Mouse (Mus musculus) heart, postnatal 10 days (tissue): ENCODE results near the gene Fnbp1l. TPM values are rescaled to one million over a fixed set of nuclear protein-coding genes. Genes with fewer than 3 reads are reported as not detected.

Experiments
- DNase-seq, 2 experiments: peaks; one replicate each; pipeline ENCODE4 v3.0.0; 2021
- intact Hi-C: fragments of 180-260 bp; cut with DNase I; formaldehyde crosslinking; loops from one replicate; pipeline ENCODE4 v1.15.1; 2025
- total RNA-seq, 2 experiments: library from RNA; stranded (reverse); gene quantifications; 2 replicates each; pipeline ENCODE4 v1.2.3; 2021

Fnbp1l gene
- total RNA-seq, 2 experiments from 2014 or later = 49.0 to 52.7 TPM

DNA sequence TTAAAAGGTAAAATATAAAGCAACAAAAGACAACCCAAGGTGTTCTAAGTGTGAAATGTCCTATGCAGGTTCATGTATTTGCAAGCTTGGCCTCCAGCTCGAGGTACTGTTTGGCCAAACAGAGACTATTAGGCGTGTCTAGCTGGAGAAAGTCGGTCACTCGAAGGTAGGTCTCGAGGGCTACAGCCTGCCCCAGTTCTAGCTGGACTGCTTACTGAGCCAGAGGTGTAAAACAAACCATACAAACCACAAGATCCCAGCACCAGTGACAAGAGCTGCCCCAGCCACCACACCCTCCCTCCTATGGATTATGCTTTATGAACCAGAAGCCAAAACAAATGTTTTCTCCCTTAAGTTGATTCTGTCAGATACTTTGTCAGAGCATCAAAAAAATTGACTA, 7.8 kb downstream of the Fnbp1l start:
- intact Hi-C loops = no loop called here
- DNase-seq = no peak

DNA sequence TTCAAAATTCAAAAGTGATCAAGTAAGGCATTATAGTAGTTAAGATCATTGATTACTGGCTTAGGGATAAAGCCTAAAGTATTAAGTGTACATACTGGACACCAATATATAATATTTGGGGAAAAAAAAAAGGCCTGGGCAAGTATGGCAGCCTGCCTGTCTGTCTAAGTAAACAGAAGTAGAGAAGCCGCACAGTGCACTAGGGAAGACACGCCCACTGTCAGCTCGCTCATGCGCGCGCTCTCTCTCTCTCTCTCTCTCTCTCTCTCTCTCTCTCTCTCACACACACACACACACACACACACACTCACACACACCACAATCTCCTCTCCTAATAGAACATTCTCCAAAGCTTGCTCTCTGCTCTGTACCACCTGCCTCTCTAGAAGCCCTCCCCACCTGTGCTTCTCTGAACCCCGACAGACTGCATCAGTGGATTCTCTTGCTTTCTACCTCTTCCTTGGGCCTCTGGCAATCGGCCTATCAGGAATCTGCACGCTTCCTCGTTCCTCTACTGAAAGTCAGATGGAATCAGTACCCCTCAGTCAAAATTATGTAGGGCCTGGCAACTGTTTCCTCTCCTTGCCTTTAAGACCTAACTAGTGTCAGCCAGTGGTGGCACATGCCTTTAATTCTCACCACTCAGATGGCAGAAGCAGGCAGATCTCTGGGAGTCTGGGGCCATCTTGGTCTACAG, 13.3 kb downstream of the Fnbp1l start:
- intact Hi-C loops = no loop called here
- DNase-seq = no peak

DNA sequence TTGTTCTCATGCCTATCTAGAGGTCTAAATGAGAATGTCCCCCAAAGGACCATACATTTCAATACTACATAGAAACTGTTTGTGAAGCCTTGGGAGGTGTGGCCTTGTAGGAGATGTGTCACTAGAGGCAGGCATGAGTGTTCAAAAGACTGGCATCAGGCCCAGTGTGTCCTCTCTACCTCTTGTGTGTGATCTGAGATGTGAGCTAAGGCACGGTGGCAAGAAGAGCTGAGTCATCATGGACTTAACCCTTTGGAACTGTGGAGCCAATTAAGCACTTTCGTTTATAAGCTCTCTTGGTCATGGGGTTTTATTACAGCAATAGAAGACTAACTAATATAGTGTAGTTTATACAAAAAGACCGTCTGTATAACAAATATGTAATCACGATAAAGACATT, 16.3 kb downstream of the Fnbp1l start:
- intact Hi-C loops = no loop called here
- DNase-seq = no peak

DNA sequence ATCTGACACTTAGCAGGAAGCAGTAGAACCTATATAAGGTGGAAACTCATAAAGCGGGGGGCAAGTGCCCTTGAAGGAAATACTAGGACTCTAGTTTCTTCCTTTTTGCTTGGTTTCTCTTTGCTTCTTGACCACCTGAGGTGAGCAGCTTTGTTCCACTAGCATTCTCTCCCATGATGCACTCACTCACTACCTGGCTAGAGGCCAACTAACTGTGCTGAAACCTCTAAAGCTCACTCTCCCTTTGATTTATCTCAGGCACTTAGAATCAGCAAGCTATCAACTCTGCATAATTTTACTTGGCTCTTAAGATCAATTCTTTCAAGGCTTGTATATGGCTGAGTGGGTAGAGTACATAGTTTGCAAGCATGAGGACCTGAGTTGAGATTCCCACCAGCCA, 17.1 kb downstream of the Fnbp1l start:
- intact Hi-C loops = no loop called here
- DNase-seq = no peak

DNA sequence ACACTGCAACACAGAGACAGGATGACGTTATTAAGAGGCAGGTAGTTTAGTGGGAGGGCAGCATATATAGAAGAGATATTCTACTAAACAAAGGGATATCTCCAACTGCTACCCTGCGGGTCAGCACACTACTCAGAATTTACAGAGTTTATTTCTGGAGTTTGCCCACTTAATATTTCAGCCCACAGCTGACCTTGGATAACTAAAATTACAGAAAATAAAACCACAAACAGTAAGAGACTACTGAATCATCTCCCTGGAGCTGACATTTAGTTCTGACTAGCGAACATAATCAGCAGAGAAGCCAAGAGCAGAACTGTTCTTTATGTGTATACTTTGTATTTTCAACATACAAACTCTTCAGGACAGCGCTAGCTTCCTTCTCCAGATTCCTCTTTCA, 20.2 kb downstream of the Fnbp1l start:
- intact Hi-C loops = no loop called here

DNA sequence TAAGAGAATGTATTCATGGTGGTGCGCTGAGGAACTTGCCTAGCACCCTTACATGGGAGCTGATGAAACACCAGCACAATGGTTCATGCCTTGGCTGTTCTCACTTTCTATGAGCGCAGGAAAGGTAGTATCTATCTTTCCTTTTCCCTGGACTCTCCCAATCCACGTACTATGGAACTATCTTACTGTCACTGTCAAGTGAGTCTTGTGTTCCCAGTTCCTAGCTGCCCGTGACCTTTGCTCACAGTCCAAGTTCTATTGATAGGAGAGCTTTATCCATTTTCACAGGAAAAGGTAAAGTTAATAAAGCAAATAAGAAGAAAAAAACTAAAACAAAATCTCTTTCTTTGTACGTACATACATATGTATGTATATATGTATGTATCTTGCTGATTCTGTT, 28.7 kb downstream of the Fnbp1l start:
- no peak for DNase-seq
- intact Hi-C loops = no loop called here

More for the DNA sequence above, 20.2 kb downstream of the Fnbp1l start:
- DNase-seq = no peak

DNA sequence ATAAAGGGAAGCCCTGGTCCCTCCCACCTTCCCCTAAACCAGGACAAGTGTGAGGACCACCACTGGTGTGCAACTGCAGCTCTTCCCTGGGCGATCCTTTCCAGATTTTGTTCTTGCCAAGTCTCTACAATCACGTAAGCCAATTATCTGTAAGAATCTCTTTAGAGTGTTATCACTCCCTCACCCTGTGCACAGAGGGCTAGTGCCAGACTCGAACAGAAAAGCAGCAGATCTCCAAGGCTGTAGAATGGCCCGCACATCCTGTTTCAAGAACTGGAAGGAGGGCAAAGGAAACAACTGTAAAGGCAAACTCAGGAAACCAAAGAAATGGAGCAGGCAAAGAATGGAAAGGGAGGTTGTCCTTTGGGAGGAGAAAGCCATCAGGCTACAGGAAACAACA, 29.2 kb downstream of the Fnbp1l start:
- DNase-seq = peak in 1 of 2 experiments; percentile 6
- intact Hi-C loops = no loop called here

DNA sequence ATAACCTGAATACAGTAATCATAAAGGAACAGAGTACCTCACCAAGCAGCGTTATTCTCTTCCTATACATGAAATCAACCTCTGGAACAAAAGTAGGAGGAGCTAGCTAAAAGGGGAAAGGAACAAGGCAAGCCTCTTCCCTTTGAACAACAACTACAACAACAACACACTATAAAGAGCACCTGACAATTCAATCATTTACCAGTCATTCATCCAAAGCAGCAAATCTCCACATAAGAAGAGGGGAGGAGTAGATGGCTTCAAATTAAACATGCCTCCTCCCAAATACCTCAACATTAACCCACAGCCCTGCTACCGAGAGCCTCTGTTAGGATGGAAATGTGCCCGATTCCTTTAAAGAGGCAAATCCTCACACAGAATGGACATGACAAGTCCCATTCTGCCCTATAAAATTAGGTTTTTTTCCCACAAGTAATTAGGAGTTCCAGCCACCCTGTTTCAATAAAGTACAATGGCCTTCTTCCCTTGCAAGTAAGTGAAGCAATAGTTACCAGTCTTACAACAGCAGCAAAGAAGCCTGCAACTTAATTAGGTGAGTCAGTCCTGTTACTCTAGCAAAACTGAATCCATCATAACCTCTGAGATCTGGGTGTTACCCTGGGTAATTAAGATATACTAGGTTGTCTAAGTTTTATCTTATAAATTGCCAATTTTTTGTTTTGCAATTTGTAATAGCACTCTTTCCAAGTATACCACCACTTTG, 32.4 kb downstream of the Fnbp1l start:
- intact Hi-C loops = no loop called here
- DNase-seq = no peak

DNA sequence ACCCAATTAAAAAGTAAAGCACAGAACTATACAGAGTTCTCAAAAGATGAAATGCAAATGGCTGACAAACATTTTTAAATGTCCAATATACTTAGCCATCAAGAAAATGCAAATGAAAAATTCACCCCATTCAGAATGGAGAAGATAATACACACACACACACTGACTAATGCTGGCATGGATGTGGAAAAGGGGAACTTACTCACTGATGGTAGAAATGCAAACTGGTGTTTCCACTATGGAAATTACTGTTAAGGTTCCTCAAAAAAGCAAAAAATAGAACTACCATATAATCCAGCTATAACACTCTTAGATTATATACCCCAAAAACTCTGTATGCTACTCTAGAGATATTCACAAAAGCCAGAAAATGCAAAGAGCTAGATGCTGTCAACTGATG, 42.2 kb downstream of the Fnbp1l start:
- intact Hi-C loops = no loop called here
- no peak for DNase-seq

DNA sequence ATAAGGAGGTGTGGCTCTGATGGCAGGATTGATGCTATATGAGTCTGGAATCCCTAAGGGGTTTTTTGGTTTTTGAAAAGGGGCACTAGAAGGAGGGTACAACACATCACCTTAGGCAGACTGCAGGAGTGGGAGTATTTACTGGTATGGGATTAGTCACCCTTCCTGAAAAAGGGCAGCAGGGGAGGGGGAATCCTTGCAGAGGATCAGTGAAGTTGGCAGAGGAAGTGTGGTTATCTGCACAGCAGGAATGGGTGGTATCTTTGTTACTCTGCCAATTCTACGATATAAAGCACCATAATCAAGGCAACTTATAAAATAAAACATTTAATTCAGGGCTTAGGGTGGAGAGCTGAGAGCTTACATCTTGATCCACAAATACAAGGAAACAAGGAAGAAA, 44.6 kb downstream of the Fnbp1l start:
- no peak for DNase-seq
- intact Hi-C loops = no loop called here

DNA sequence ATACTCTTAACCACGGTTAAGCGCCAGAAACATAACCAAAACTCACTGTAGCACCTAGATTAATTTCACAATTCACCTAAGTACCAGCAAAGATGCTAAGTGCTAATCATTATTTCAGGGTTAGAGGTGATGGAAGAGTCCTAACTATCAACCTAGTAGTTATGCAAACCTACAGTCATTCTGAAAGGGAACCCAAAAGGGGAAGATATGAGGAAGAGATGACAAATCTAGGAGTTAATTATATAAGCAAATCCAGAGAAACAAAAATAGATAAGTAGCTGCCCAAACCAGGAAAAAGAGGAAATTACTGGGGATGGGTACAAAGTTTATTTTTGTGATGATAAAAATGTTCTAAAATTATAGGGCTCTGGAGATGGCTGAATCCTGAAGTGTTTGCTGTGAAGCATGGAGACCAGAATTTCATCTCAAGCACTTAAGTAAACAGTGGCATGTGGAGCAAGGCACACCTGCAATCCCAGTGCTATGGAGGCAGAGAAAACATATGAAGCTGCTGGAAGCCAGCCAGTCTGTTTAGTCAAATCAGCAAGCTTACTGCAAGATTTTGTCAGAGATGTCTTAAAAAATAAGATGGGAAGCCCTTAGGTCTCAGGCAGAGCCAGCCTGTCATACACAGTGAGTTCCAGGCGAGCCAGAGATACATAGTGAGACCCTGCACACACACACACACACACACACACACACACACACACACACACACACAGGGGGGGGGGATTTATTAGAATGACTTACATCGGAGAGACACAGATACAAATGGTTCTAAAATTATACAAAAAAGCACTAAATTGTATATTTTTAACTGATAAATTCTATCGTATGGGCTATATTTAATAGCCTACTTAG, 45.9 kb downstream of the Fnbp1l start:
- no peak for DNase-seq
- intact Hi-C loops = no loop called here

DNA sequence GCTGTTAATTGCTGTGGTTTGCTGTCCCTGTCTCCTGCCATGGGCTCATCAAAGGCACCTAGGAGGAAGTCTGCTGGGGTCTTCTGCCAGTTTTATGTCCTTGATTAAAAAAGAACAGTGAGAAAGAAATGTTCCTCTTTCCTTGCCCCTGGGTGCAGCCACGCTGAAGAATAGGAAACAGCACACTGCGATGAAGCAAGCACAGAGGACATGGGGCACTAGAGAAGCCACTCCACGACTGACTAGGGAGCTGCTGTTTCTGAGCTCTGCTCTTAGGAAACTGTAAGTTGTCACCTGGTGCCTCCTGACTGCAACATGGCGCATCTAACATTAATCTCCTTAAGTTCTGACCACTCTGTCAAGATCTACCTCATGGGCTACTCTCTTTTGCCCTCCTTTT, 53.0 kb downstream of the Fnbp1l start:
- DNase-seq = no peak

DNA sequence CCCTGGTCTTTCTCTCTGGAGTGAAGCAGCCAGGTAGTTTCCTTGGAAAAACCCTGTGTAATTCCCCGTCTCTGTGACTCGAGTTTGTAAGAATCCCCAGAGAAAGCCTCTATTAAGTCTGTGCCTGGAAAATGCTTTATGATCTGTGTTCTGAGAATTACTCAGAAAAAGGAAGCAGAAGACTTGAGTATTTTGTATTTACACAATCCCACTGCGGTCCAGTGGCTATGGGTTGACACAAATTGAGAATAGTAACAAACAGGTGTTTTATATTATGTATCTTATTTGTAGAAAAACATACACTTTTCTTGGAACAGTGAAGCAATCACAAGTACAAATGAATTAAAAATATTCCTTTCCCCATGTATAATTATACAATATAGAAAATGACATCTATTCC, 53.4 kb downstream of the Fnbp1l start:
- intact Hi-C loops = no loop called here
- DNase-seq = no peak

More for the DNA sequence above, 53.0 kb downstream of the Fnbp1l start:
- intact Hi-C loops = no loop called here

DNA sequence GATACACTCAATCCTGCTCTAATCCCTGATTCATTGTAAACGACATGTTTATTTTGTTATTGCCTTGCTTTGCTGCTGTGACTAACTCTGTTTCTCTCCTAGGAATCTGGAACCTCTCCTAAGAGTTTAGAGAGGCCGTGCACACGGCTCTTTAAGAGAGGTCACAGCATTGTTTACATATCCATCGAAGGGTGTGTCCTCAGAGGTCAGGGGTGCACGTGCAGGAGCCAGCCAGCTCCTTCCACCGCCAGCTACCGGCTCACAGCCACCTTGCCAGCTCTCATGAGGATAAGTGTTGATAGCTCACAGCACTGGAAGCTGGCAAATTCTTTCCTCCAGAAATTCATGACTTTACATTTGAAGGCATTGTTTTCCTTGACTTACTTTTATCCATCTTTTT, 54.2 kb downstream of the Fnbp1l start:
- peak; percentile 25 to 30 for DNase-seq
- intact Hi-C loops = no loop called here

DNA sequence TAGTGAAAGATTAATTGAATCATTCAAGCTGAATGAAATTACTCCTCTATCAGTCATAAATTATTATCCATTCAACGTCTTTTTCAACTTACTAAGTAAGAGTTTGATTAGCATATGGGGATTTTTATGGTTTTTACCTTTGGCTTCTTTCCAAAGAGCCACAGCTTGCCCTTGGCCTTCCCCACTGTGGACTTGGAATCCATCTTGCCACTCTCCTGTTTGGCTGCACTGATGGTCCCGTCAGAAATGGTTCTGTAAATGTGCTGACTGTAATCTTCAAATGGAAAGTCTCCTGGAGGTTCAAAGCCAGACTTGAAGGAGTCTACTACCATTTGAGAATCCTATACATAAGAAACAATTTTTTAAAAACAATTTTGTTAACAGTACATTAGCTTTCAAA, 61.7 kb downstream of the Fnbp1l start:
- DNase-seq = no peak
- intact Hi-C loops = loop anchor here (5.0 kb wide), 1 partner anchor 80 kb away; no protein-coding TSS in a partner anchor

DNA sequence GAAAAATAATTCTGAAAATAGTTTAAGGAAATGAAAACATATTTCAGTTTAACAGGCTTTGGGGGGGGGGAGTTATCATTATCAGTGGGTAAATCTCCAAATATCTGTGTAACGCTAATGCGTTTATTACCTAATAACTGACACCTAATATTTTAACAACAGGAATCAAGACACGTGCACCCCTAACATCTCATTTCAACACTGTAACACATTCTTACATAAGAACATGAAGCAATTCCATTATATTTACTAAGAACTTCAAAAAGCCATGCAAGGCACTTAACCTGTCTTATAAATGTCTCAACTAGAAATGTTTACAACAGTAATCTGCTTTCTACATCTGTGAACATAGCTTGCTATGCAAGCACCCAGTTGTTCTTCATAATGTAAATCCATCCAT, 68.3 kb downstream of the Fnbp1l start:
- intact Hi-C loops = no loop called here
- DNase-seq = no peak

DNA sequence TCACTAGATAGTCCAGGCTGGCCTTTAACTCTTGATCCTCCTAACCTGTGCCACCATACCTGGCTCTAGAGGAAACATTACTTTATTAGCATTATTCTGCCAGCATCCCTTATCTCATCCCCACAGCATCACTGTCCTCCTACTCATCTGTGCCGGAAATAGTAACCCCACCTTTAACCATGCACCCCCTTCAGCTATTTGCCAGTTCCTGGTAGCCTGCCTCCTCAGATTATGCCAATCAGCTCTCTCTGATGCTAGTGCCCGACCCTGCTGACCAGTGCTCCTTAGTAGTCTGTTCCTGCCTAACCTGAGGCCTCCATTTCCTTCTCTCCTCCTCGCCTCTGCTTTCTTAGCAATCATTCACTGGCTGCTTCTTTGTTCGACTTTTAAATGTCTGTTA, 72.0 kb downstream of the Fnbp1l start:
- intact Hi-C loops = no loop called here
- DNase-seq = no peak

DNA sequence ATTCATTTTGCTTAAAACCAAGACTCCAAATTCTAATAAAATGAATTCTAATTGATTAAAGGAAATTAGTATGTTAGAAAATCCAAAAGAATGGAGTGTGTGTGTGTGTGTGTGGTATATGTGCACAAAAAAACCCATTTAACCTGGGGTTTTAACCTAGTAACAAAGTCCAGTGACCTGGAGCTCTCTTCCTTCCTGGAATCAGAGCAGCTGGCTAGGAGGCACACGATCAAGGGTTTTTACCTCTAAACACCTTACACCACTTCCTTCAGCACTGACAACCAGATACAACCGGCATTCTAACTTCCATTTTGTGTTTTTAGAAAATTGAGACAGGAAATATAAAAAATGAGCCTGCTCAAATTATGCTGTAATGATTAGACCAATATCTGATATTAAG, 74.2 kb downstream of the Fnbp1l start:
- intact Hi-C loops = no loop called here
- no peak for DNase-seq

DNA sequence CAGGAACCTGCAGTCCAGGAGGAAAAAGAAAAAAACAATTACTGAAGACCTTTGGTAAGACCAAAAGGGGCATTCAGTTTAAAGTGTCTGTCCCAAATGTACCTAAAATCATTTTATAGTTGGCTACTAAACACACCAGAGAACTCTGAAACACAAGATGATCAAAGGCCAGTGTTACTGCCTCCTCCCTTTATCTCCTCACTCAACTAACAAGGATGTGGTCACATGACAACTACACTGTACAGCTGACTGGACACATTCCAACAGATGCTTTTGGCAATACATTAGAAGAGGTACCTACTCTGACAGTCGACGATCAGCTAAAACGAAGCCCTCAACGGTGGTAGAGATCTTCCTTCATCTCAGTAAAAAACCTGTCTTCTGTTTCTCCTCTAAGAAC, 78.6 kb downstream of the Fnbp1l start:
- intact Hi-C loops = no loop called here

DNA sequence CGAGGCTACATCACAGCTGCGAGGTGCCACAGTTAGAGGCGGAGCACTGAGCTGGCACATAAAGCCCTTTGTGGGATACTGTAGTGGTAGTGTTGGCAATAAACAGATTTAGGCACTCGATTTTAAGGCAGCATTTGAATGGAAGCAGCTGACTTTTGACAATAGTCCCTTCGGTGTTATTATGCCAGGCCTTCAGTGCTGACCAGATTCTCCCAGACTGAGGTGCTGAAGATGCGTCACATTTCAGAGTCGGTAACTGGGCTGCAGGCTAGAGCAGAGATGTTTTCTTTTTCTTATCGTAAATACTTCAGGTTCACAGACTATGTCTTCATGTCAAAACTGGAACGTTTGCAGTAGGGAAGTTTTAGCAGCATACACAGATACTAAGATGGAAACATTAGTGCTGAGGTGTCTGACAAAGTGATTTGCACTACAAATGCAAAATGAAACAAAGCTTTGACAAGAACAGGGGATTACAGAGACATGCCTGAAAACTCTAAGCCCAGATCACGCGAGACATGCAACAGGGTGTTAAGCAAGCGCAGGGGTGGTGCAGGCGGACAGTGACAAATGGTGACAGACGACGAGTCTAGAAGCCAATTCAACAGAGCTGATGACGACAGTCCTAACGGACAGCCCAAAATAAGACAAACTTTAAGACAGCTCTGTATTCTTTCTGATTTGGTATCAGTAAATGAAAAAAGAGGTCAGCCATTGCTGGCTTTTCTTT, 79.4 kb downstream of the Fnbp1l start:
- DNase-seq = no peak
- intact Hi-C loops = no loop called here

More for the DNA sequence above, 78.6 kb downstream of the Fnbp1l start:
- DNase-seq = no peak

DNA sequence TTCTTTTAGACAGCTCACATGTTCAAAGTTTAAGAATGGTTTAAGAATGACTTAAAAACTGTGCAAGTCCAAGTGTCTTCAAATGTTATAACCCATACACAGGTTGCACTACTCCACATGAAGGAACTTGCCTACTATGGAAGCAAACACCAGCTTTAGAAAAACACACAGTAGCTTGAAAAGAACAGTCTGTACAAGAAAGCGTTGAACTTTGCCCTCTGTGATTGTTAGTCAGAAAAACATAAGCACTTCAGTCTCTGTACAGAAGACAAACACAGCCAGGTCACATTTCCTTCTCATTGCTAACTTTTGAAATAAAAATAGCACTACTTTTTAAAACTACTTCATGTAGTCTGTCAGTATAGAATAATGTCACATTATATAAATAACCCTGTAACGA, 80.7 kb downstream of the Fnbp1l start:
- intact Hi-C loops = no loop called here
- no peak for DNase-seq
